Mouse (Mus musculus) small intestine, adult 2 months (tissue): ENCODE measurements at regions not wholly inside any gene's neighbourhood (a gene's known extent, or its start where the extent isn't known, plus 50 kb on each side); places are given as distances from the start of the nearest gene placed in this dataset.
A peak's percentile ranks its signal among the peaks of the same experiment; 100 is the strongest.

Source experiments
- H3K27ac ChIP-seq: fragments of 200-500 bp; 2 replicates; pipeline ENCODE4 v1.5.1; 2012; ENCODE audit warnings: low read depth, low read length, control low read depth, inconsistent platforms; ENCODE audit not compliant: insufficient read depth
- H3K27me3 ChIP-seq: fragments of 200-500 bp; 2 replicates; pipeline ENCODE4 v1.6.1; 2012; ENCODE audit warnings: mild to moderate bottlenecking, moderate library complexity, low read length, inconsistent platforms; ENCODE audit not compliant: control insufficient read depth, insufficient read depth
- H3K36me3 ChIP-seq: fragments of 200-500 bp; 2 replicates; pipeline ENCODE4 v1.6.1; 2012; ENCODE audit warnings: mild to moderate bottlenecking, low read length, control low read depth, inconsistent platforms; ENCODE audit not compliant: control insufficient read depth, insufficient read depth
- H3K4me1 ChIP-seq: fragments of 200-500 bp; 2 replicates; pipeline ENCODE4 v1.6.1; 2012; ENCODE audit warnings: low read length, inconsistent platforms, mixed read lengths; ENCODE audit not compliant: control insufficient read depth, insufficient read depth, insufficient read length
- H3K4me3 ChIP-seq: fragments of 200-500 bp; 2 replicates; pipeline ENCODE4 v1.5.1; 2012; ENCODE audit warnings: low read depth, mild to moderate bottlenecking, control low read depth, inconsistent platforms, low read length, moderate library complexity
- CTCF ChIP-seq: fragments of 200-500 bp; IDR thresholded peaks from 2 replicates; pipeline ENCODE4 v1.5.1; 2012; ENCODE audit warnings: low read depth, mild to moderate bottlenecking, control low read depth, inconsistent platforms, low read length, moderate library complexity, mixed read lengths; ENCODE audit not compliant: insufficient replicate concordance, insufficient read length; ENCODE audit errors: extremely low read depth
- POLR2A ChIP-seq: fragments of 200-500 bp; IDR thresholded peaks from 2 replicates; pipeline ENCODE4 v1.6.1; 2012; ENCODE audit warnings: low read depth, mild to moderate bottlenecking, control low read depth, inconsistent platforms, low read length, moderate library complexity
- WGBS: fragments of 180-500 bp; shearing (Covaris S2); methylation state at CpG from one replicate; pipeline ENCODE4 v1.1.7; 2018; 5-methylcytosine and 5-hydroxymethylcytosine counted together

DNA sequence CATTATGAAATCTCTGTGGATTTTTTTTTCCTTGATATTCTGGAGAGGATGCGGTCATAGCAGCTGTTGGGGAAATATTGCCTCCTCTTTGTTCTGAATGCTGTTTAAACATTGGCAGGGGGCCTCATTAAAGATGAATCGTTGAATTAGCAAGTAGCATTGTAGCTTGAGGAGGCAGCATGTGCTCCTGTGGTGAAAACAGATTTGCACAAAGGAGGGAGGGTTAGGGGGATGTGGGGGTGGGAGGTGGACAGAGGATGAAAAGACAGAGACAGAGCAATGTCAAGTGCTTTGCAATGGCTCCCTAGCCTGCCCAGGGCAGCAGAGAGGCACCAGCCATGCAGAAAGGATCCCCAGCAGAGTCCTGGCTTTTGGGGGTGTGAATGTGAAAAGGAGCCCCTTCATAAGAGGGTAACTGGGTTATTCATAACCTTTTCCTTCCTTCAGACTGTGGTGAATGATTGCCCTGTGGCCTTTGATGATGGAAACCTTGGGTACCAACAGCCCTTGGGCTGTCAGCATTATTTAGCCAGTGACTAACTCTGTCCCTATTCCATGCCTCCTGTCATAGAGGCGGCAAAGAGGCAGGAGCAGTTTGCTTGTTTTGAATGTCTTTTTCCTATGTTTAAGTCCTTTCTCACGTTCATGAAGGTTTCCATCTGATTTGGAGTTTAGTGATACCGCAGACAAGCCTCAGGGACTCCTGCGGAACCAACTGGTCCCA is 1541.6 kb upstream of the Gulo start:
- H3K27me3 ChIP-seq: no peaks in the 10 kb centered on the region
- WGBS: 67% methylated on average over 6 of the region's 6 CpGs

DNA sequence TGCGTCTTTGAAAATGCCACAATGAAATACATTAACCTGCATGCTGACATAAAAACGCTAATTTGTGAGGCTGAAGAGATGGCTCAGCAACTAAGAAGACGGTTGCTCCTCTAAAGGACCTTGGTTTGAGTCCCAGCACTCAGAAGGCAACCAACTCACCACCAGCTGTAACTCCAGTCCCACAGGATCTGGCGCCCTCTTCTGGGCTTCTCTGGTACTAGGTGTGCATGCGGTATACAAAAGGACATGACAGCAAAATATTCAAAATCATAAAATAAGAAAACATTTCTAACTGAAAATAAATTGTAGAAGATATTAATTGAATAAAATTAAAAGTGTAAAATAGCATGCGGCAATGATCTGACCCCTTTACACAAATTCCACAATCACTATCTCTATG is 1539.7 kb upstream of the Gulo start:
- Histone ChIP-seq H3K27me3 (no peaks in the 10 kb centered on the region), H3K4me3 (no peak overlapping the region), H3K4me1 (no peaks in the 10 kb centered on the region), H3K27ac (no peak overlapping the region), H3K36me3 (no peaks in the 10 kb centered on the region)
- WGBS: 87% methylated on average over 6 of the region's 6 CpGs
- TF ChIP-seq POLR2A: no peak
- TF ChIP-seq CTCF: peak; percentile 31; the same call in 1 of the 2 replicates

More for the DNA sequence above, 1541.6 kb upstream of the Gulo start:
- no peaks in the 10 kb centered on the region for H3K4me1 ChIP-seq
- H3K36me3 ChIP-seq: no peaks in the 10 kb centered on the region
- TF ChIP-seq CTCF (no peak), POLR2A (no peak)
- H3K4me3 ChIP-seq: no peak overlapping the region
- H3K27ac ChIP-seq: no peak overlapping the region

DNA sequence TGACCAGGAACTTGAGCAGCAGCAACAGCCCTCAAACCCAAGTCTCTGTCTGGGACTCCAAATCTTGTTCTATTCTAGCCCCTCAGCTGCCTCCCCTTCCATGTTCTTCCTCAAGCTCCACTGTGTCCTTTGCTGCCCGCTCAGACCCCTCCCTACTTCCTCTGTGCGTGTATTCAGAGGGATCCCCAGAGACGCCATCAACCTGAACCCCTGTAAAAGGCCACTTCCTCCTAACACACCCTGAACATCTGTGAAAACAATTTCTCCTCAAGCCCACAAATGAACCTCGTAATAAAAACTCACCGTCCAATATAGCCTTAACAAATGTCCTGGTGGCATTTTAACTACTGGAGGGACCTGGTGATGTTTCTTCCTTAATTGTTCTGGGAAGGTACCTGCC is 1536.0 kb upstream of the Gulo start:
- H3K27ac ChIP-seq: no peak overlapping the region
- 71% methylated on average over 5 of the region's 5 CpGs for WGBS
- no peaks in the 10 kb centered on the region for H3K36me3 ChIP-seq
- no peaks in the 10 kb centered on the region for H3K4me1 ChIP-seq
- H3K27me3 ChIP-seq: no peaks in the 10 kb centered on the region
- no peak overlapping the region for H3K4me3 ChIP-seq
- TF ChIP-seq POLR2A (no peak), CTCF (no peak)

DNA sequence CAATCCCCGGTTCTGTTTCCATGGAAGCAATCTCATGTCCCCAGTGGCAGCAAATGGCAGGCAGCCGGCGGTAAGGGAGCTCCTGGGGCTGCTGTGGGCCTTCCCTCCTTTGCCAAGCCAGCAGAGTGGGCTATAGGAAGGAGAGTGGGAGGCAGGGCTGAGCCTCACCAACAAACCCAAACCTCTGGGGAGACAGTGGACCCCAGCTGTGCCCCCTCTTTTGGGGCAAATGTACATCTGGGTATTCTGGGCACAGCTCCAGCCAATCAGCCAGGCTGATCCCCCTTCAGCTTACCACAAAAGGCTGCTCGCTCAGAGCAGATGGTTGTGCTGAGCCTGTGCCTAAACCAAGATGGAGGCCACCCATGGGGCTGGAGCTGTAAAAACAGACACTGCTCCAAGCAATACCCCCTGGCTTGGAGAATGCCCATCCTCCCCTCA is 1532.3 kb upstream of the Gulo start:
- Histone ChIP-seq H3K36me3 (no peaks in the 10 kb centered on the region), H3K4me1 (no peaks in the 10 kb centered on the region), H3K27me3 (no peaks in the 10 kb centered on the region), H3K27ac (no peak overlapping the region), H3K4me3 (no peak overlapping the region)
- no peak for TF ChIP-seq POLR2A
- TF ChIP-seq CTCF: no peak
- WGBS: 61% methylated on average over 4 of the region's 4 CpGs

DNA sequence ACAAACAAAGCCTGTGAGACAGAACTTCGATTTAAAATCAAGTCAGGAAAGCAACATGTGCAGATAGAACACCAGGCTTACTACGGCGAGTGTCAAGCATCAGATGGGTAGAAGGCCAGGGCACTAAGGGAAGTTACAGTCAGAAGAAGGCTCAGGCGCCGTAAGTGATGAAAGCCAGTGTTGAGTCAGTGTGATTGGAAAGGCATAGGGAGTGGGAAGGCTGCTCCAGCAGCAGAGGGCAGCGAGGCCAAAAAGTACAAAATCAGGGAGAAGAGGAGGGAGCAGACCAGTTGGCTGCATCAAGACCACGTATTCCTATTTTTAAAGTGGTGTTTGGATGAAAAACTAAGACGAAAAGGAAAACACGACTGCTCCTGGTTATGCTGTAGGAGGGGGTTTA is 1529.7 kb upstream of the Gulo start:
- TF ChIP-seq CTCF (no peak), POLR2A (no peak)
- Histone ChIP-seq H3K4me3 (no peak overlapping the region), H3K4me1 (no peaks in the 10 kb centered on the region), H3K36me3 (no peaks in the 10 kb centered on the region), H3K27ac (no peak overlapping the region), H3K27me3 (no peaks in the 10 kb centered on the region)
- WGBS: 74% methylated on average over 9 of the region's 9 CpGs

DNA sequence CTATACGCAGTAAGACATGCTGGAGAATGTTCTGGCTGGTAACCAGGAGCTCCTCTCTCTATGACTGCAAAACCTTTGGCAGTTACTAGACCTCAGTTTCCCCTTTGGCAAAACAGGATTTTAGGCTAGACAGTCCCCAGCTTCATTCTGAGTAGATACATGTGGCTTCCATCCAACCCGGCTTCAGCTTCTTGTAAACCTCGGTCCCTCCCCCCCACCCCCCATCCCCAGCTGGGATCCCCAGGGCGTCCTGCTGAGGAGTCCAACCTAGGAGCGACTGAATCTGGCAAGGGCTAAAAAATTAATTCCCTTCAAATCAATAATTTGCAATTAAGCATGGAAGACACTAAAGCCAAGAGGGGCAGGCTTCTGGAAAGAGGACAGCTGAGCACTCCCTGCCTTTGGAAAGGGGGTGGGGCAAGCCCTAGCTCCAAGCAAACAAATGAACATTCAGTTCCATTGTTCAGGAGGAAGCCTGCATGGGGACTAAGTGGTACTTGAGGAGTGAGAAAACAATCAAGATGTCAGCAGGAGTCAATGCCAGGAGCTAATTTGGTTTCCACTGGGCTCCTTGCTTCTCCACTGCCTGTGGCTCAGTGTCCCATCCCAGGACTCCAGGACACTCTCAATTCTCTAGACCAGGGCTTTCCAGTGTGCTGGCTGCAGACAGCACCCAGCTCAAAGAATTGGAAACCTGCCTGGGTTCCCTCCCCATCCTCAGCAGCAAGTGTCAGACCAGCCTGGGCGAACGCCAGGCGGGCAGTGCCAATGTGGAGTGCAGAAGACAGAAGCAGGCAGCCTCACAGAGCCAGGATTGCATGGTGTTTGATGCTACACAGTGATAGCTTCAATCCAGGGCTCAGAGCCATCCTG is 1528.0 kb upstream of the Gulo start:
- WGBS: 37% methylated on average over 8 of the region's 8 CpGs
- TF ChIP-seq POLR2A (no peak), CTCF (no peak)
- H3K27me3 ChIP-seq: no peaks in the 10 kb centered on the region
- H3K4me3 ChIP-seq: no peak overlapping the region
- no peak overlapping the region for H3K27ac ChIP-seq
- no peaks in the 10 kb centered on the region for H3K4me1 ChIP-seq
- no peaks in the 10 kb centered on the region for H3K36me3 ChIP-seq
